Mouse (Mus musculus): Measurements from ENCODE around the gene Vegfb. TPM values are rescaled to one million over a fixed set of nuclear protein-coding genes. Genes with fewer than 3 reads are reported as not detected.
A peak's percentile ranks its signal among the peaks of the same experiment; 100 is the strongest.

Vegfb gene
- total RNA-seq, 2 experiments from 2014 or later: 263 to 265 TPM

GRCm38 (mm10) chr19:6940396-6941351 lies 46.8 kb downstream of the Vegfb start:
- peak; percentile 26 for DNase-seq

- no peak for DNase-seq
These were observed 48.1 kb downstream of the Vegfb start for GRCm38 (mm10) chr19:6939106-6940002.

- DNase-seq: no peak
These were observed 49.6 kb downstream of the Vegfb start for GRCm38 (mm10) chr19:6937541-6938465.

- DNase-seq: no peak
These were observed 51.2 kb downstream of the Vegfb start for GRCm38 (mm10) chr19:6936299-6936698.

DNA sequence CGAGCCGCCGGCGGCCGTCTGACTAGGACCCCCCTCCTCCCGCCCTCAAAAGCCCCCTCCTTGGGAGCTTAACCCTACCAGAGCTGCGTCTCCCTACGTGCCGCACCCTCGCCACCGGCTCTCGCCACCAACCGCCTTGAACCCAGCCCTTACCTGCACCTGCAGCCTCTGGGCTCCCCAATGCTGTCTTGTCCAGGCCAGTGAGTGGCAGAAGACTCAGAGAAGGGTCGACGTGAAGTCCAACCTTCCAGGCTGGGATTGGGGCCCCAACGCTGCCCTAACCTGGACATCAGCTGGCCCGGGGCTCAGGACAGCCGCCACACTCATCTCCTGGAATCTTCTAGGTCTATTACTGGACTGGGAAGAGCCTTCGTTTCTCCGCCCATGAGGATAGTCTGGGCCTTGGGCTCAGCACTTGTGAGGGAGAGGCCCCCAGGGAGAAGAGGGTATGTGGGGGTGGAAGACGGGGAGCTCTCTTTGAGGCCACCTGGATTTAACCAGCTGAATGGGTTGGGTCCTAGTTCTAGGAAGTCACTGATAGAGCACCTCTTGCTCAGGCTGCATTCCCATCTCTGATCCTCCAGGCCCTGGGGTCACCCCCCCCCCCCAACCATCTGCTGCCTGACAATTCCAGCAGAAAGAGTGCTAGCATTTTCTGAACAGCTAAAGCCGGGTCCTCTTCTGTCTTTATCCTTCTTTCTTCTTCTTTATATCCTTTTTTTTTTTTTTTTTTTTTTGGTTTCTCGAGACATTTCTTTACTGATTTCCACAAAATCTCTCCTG lies 53.1 kb downstream of the Vegfb start, which contains the start of gene Kcnk4:
Gene Kcnk4 (minus strand): TSS at position 321 of the 783 bp plus-strand sequence.
- no peak for DNase-seq

- no peak for DNase-seq
These were observed 53.8 kb downstream of the Vegfb start for GRCm38 (mm10) chr19:6933436-6934194.

- DNase-seq: no peak
These were observed 54.4 kb downstream of the Vegfb start for GRCm38 (mm10) chr19:6933102-6933435.

Other genes starting within 250 kb of the Vegfb start
- gene Rps6ka4, start 147.0 kb downstream of the Vegfb start, total RNA-seq (2021): 10 to 100 TPM; 22.6 to 28.7 TPM
- under 1 TPM; 0.41 to 0.52 TPM for gene Ccdc88b, start 129.4 kb downstream of the Vegfb start, total RNA-seq (2021)
- gene Trmt112, start 78.0 kb downstream of the Vegfb start, total RNA-seq (2021): 10 to 100 TPM; 34.4 to 35.5 TPM
- gene Prdx5, start 77.5 kb downstream of the Vegfb start, total RNA-seq (2021): 100 to 1,000 TPM; 309 to 336 TPM
- gene Esrra, start 65.8 kb downstream of the Vegfb start, total RNA-seq (2021): 100 to 1,000 TPM; 111 to 119 TPM
- not detected for gene Catsperz, start 62.3 kb downstream of the Vegfb start, total RNA-seq (2021)
- gene Kcnk4, start 53.1 kb downstream of the Vegfb start, total RNA-seq (2021): under 1 TPM in 1 of 2 experiments, not detected in 1; 0.56 TPM
- 10 to 100 TPM; 29.6 to 30.5 TPM for gene Bad, start 45.8 kb downstream of the Vegfb start, total RNA-seq (2021)
- 10 to 100 TPM; 18.7 to 21.4 TPM for gene Gpr137, start 45.2 kb downstream of the Vegfb start, total RNA-seq (2021)
- 100 to 1,000 TPM; 243 to 246 TPM for gene Ppp1r14b, start 12.7 kb downstream of the Vegfb start, total RNA-seq (2021)
- 10 to 100 TPM; 17.4 to 19.9 TPM for gene Plcb3, start 11.2 kb downstream of the Vegfb start, total RNA-seq (2021)
- gene Fkbp2, start 7.2 kb downstream of the Vegfb start, total RNA-seq (2021): 10 to 100 TPM; 23.5 to 26.6 TPM
- 10 to 100 TPM; 48.7 to 49.2 TPM for gene Dnajc4, start 4.9 kb upstream of the Vegfb start, total RNA-seq (2021)
- 10 to 100 TPM; 27.2 to 29.0 TPM for gene Nudt22, start 8.5 kb upstream of the Vegfb start, total RNA-seq (2021)
- 10 to 100 TPM; 22.6 to 25.7 TPM for gene Trpt1, start 8.5 kb upstream of the Vegfb start, total RNA-seq (2021)
- gene Fermt3, start 31.8 kb upstream of the Vegfb start, total RNA-seq (2021): 1 to 10 TPM; 3.5 to 3.7 TPM
- gene Stip1, start 52.3 kb upstream of the Vegfb start, total RNA-seq (2021): 100 to 1,000 TPM; 139 to 151 TPM
- gene Macrod1, start 69.2 kb upstream of the Vegfb start, total RNA-seq (2021): 100 to 1,000 TPM; 107 to 126 TPM
- gene Flrt1, start 118.1 kb upstream of the Vegfb start, total RNA-seq (2021): 1 to 10 TPM; 1.8 to 2.1 TPM
- gene Otub1, start 218.7 kb upstream of the Vegfb start, total RNA-seq (2021): 100 to 1,000 TPM; 111 to 112 TPM
- 100 to 1,000 TPM; 836 to 917 TPM for gene Cox8a, start 230.0 kb upstream of the Vegfb start, total RNA-seq (2021)

All from heart, postnatal 4 days (tissue).